Mouse (Mus musculus): ENCODE data around the gene B430306N03Rik.
"Not testable (repeated sequence)": the region's sequence is repeated elsewhere in the genome, so short reads cannot be mapped to it uniquely, and the experiment has no call there.

The B430306N03Rik gene

DNA sequence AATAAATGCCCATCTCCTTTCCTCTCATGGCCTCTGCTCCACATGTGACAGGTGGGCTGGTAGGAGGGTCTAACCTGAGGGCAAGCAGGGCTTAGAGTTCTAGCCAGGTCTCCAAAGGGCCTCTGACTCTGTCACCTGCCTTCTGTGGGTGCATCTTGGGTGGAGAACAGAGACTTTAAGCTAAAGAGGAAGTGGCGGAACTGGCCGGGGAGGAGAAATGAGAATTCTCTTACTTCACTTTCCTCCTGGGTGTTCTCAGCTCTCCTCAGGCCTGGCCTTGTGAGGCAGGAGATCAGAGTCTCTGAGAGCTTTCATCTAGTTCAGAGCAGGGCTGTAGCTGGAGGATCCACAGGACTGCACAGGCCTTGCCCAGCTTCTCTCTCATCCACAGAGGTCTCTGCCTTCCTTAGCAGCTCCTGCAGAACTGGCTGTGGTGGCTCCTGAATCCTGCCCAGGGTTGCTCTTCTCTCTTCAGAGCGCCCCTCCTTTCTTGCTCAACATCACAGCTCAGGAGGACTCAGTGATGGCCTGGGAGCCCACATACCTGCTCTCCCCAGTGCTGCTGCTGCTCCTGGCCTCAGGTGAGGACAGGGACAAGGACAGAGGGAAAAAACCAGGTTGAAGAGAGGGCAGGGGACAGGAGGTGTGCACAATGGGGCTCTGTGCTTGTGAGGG, at the start of gene B430306N03Rik:
Gene B430306N03Rik (plus strand): TSS at position 237 of the 675 bp plus-strand sequence.
- not testable (repeated sequence) for DNase-seq (ENCODE audit: low spot score)

DNA sequence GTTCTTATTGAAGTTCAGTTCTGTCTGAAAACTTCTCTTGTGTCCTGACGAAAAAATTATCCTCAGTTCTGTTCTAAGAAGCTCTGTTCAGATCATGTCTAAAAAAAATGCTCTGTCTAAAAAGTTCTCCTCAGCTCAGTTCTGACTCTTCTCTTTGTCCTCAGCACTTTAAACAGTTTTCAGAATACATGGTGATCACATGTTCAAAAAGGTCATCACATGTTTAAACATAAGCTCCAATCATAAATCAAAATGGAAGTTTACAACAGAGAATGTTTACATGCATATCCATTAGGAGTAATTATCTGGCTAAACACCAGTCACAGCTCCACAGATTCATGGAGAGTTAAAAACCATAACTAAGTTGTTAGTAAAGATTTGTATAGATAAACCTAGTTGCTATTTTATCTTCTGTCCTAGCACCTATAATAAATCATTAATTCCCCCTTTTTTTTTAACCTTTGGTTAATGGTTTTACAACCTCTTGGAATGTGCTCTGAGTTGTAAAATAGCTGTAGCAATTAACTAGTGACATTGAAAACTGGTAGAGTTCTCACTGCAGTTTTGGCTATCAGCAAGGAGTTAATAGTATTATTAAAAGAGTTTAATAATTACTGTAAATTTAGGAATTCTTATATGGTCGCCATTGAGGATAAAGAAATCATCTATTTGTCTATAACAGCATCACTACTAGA, 49.2 kb upstream of the B430306N03Rik start:
- DNase-seq (ENCODE audit: low spot score) = no peak

GRCm38 (mm10) chr17:48267591-48267990, 48.4 kb upstream of the B430306N03Rik start:
- DNase-seq (ENCODE audit: low spot score) = no peak

DNA sequence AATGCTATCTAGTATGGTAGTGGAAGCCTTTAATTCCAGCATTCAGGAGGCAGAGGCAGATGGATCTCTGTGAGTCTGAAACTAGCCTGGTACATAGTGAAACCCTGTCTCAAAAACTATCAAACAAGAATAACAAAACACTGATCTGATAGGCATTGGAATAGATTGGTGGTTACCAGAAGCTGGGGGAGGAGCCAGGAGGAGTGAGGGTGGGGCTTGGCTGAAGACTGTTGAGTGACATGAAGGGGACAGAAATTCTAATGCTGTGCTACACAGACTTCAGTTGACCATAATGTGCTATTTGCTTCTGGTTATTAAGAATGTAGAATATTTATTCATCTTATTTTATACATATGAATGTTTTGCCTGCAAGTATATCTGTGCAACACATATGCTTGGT, 47.7 kb upstream of the B430306N03Rik start:
- no peak for DNase-seq (ENCODE audit: low spot score)

GRCm38 (mm10) chr17:48269833-48270232, 46.1 kb upstream of the B430306N03Rik start:
- DNase-seq (ENCODE audit: low spot score) = no peak

- DNase-seq (ENCODE audit: low spot score) = no peak
Measured at GRCm38 (mm10) chr17:48272158-48272557, 43.8 kb upstream of the B430306N03Rik start.

DNA sequence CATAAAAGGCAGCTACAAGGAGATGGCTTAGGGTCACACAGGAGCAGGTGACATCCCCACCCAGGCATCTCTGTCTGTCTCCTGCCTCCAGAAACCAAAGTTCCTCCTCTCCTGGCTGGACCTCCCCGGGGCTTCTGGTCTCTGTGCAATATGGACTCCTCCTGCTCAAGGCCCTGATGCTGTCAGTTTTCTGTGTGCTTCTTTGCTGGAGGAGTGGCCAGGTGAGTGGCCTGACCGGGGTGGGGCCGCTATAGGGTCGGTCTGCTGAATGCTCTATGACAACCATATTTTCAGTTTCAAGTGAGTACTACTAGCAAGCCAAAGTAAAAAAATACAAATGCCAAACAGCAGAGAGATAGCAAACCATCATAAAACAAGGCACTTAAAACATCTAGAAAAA, 43.3 kb upstream of the B430306N03Rik start:
- DNase-seq (ENCODE audit: low spot score) = no peak

- no peak for DNase-seq (ENCODE audit: low spot score)
Measured at GRCm38 (mm10) chr17:48274098-48274497, 41.8 kb upstream of the B430306N03Rik start.

DNA sequence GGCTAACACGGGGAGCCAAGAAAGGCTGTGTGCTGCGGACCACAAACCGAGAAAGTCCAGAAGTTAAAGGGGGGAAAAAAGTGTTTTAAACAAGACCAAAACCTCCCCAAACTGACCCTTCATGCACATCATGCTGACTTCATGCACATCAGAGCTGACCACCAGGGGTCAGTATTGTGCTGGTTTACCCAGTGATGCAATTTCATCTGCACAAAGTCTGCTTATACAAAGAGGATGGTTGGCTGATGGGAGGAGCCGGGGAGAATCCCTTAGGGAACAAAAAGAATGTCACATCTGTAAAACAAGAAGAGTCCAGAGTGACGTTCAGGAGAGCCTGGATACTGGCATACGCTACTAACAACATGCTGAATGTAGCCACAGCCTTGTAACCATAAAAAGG, 41.1 kb upstream of the B430306N03Rik start:
- DNase-seq (ENCODE audit: low spot score) = peak; percentile 41

DNA sequence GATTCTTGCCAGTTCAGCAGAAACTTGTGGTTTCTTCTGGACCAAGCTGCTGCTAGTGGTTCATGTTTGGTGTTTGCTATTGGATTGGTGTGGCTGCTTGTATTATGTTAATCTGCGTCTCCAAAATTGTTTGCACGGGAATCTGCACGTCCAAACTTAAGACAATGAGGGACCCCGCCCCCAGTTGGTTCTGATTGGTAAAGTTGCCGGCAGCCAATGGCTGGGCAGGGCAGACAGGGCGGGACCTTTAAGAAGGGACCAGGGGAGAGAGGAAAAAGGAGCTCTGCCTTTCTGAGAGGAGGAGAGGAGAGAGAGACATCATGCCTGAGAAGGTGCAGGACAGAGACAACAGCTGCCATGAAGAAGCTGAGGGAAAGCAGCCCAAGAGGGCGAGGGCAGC, 40.2 kb upstream of the B430306N03Rik start:
- DNase-seq (ENCODE audit: low spot score) = no peak

GRCm38 (mm10) chr17:48278381-48278780, 37.6 kb upstream of the B430306N03Rik start:
- DNase-seq (ENCODE audit: low spot score) = no peak

- DNase-seq (ENCODE audit: low spot score) = no peak
Measured at GRCm38 (mm10) chr17:48279002-48279401, 36.9 kb upstream of the B430306N03Rik start.

DNA sequence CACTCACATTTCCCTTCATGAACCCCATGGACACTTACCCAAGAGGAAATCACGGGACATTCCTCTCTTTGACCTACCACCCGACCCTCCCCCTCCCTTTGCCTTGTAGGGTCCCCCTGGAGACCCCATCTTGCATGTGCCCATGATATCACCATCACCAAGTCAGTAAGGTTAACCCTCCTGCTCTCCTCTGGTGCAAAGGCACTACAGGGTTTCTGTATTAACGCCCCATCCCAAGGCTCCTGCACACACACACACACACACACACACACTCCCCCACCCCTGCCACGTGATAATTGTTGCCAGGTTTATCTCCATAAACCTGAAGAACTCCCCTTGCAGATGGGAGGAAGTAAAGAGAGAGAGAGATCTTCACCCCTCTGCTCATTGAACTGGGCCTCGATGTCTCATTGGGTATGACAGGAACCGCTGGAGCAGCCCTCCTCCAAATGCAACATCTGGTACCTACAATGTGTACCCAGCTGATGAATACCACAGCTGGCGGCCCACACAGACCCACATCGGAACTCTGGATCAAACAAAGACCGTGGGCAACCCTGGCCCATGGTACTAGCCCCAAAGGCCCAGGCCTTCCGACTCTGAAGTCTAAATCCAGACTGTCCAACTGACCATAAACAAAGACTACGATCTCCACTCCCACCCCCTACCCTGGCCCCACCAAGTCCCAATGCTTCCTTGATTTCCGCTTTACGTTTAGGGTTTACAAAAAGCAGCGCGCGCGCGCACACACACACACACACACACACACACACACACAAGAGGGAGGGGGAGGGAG, 34.8 kb upstream of the B430306N03Rik start:
- DNase-seq (ENCODE audit: low spot score) = no peak

- no peak for DNase-seq (ENCODE audit: low spot score)
Measured at GRCm38 (mm10) chr17:48281739-48282085, 34.2 kb upstream of the B430306N03Rik start.

GRCm38 (mm10) chr17:48286765-48287164, 29.2 kb upstream of the B430306N03Rik start:
- DNase-seq (ENCODE audit: low spot score) = no peak

GRCm38 (mm10) chr17:48287276-48287675, 28.7 kb upstream of the B430306N03Rik start:
- no peak for DNase-seq (ENCODE audit: low spot score)

DNA sequence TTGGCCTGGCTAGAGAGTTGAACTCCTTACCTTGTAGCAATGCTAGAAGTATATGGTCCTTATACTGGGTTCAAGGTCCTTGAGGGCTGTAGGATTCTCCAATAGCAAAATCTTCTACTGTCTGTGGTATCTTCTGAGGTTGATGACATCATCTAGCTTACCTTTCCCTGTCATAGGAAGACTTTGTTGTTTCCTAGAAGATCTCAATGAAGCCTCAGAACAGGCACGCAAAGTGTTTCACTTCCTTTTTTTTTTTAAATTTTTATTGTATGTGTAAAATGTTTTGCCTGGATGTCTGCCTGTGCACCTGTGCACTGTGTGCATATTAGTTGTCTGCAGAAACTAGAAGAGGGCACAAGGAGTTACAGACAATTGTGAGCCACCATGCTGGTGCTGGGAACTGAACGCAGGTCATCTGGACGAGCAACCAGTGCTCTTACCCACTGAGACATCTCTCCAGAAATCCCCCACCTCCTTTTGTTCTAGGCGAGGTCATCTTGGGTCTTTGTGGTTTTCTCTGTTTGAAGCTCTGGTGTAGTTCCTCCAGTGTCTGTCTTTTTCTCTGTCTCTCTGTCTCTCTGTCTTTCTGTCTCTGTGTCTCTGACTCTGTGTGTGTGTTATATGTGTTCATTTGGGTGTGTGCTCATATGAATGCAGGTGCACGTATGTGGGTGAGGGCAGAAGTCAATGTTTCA, 22.3 kb upstream of the B430306N03Rik start:
- no peak for DNase-seq (ENCODE audit: low spot score)

GRCm38 (mm10) chr17:48299203-48299602, 16.7 kb upstream of the B430306N03Rik start, which contains the start of gene Treml2:
Treml2 (plus strand) TSS chr17:48299498.
- no peak for DNase-seq (ENCODE audit: low spot score)

- DNase-seq (ENCODE audit: low spot score) = no peak
Measured at GRCm38 (mm10) chr17:48299756-48300155, 16.2 kb upstream of the B430306N03Rik start.

- DNase-seq (ENCODE audit: low spot score) = no peak
Measured at GRCm38 (mm10) chr17:48300199-48300598, 15.7 kb upstream of the B430306N03Rik start.

- no peak for DNase-seq (ENCODE audit: low spot score)
Measured at GRCm38 (mm10) chr17:48300861-48301260, 15.1 kb upstream of the B430306N03Rik start.

GRCm38 (mm10) chr17:48301792-48302191, 14.1 kb upstream of the B430306N03Rik start:
- no peak for DNase-seq (ENCODE audit: low spot score)

All from testis, postnatal 14 days (tissue).